Mouse (Mus musculus) embryonic facial prominence, embryonic 11.5 days (tissue): ENCODE measurements around the gene Fxr1. TPM values are rescaled to one million over a fixed set of nuclear protein-coding genes. Genes with fewer than 3 reads are reported as not detected.
"Not testable (repeated sequence)": the region's sequence is repeated elsewhere in the genome, so short reads cannot be mapped to it uniquely, and the experiment has no call there.

Source experiments
- ATAC-seq: fragments of 200-750 bp; cut with Nextera tagmentation; replicated peaks from 2 replicates; pipeline ENCODE4 v1.8.0; 2017; ENCODE audit warnings: low read depth; ENCODE audit not compliant: insufficient number of reproducible peaks, low FRiP score, low TSS enrichment
- DNase-seq: peaks from one replicate; pipeline ENCODE4 v3.0.0-alpha.2; 2015; ENCODE audit warnings: low spot score
- H3K27ac ChIP-seq: fragments of 300-500 bp; sonication (generic); replicated peaks from 2 replicates; pipeline ENCODE4 v1.5.1; 2014; ENCODE audit warnings: mild to moderate bottlenecking, low read depth, low read length, control low read depth
- H3K27me3 ChIP-seq: fragments of 300-500 bp; sonication (generic); 2 replicates; pipeline ENCODE4 v1.6.1; 2014; ENCODE audit warnings: mild to moderate bottlenecking, low read length, moderate library complexity, mixed read lengths; ENCODE audit not compliant: control insufficient read depth, insufficient read depth
- H3K36me3 ChIP-seq: fragments of 300-500 bp; sonication (generic); replicated peaks from 2 replicates; pipeline ENCODE4 v1.6.1; 2014; ENCODE audit warnings: low read depth, mild to moderate bottlenecking, low read length, moderate library complexity, mixed read lengths; ENCODE audit not compliant: control insufficient read depth, insufficient read depth
- H3K4me1 ChIP-seq: fragments of 300-500 bp; sonication (generic); 2 replicates; pipeline ENCODE4 v1.6.1; 2014; ENCODE audit warnings: low read length, mixed read lengths; ENCODE audit not compliant: control insufficient read depth, insufficient read depth
- H3K4me2 ChIP-seq: fragments of 300-500 bp; sonication (generic); 2 replicates; pipeline ENCODE4 v1.6.1; 2014; ENCODE audit warnings: low read depth, mild to moderate bottlenecking, control low read depth, low read length, moderate library complexity
- H3K4me3 ChIP-seq: fragments of 300-500 bp; sonication (generic); 2 replicates; pipeline ENCODE4 v1.5.1; 2014; ENCODE audit warnings: low read depth, low read length, control low read depth
- H3K9ac ChIP-seq: fragments of 300-500 bp; sonication (generic); replicated peaks from 2 replicates; pipeline ENCODE4 v1.6.1; 2014; ENCODE audit warnings: mild to moderate bottlenecking, control low read depth, low read length
- H3K9me3 ChIP-seq: fragments of 300-500 bp; sonication (generic); replicated peaks from 2 replicates; pipeline ENCODE4 v1.6.1; 2016; ENCODE audit warnings: mild to moderate bottlenecking, low read length, inconsistent platforms, mixed read lengths; ENCODE audit not compliant: control insufficient read depth
- WGBS: fragments of 180-500 bp; shearing (Covaris S2); extraction: QIAGEN DNeasy Blood & Tissue Kit; methylation state at CpG from one replicate; pipeline ENCODE4 v1.1.7; 2014; 5-methylcytosine and 5-hydroxymethylcytosine counted together
- polyA plus RNA-seq: library from polyadenylated mRNA; unstranded; fragments of >200 nt; fragmentation: Nextera tagmentation; extraction: Ambion mirVana; gene quantifications from 2 replicates; pipeline ENCODE4 v1.2.1, GENCODE M21; 2014

The Fxr1 gene
- polyA plus RNA-seq, 1 experiment from 2014 or later: 98.9 TPM

- Histone ChIP-seq H3K27ac (no peak overlapping the region), H3K4me3 (no peak overlapping the region), H3K27me3 (no peaks in the 10 kb centered on the region), H3K36me3 (no peaks in the 10 kb centered on the region), H3K4me1 (no peaks in the 10 kb centered on the region), H3K4me2 (no peak overlapping the region), H3K9ac (no peak overlapping the region), H3K9me3 (no peaks in the 10 kb centered on the region)
- ATAC-seq: no peak
- DNase-seq: no peak
Measured at GRCm38 (mm10) chr3:34028935-34029334, 9.2 kb downstream of the Fxr1 start.

- Histone ChIP-seq H3K27me3 (no peaks in the 10 kb centered on the region), H3K27ac (no peak overlapping the region), H3K4me2 (no peak overlapping the region), H3K4me3 (no peak overlapping the region), H3K36me3 (no peaks in the 10 kb centered on the region), H3K4me1 (no peaks in the 10 kb centered on the region), H3K9me3 (no peaks in the 10 kb centered on the region), H3K9ac (no peak overlapping the region)
- ATAC-seq (no peak), DNase-seq (no peak)
- WGBS: 81% methylated on average over 3 of the region's 3 CpGs
Measured at GRCm38 (mm10) chr3:34030601-34031000, 10.9 kb downstream of the Fxr1 start.

- Histone ChIP-seq H3K9me3 (no peaks in the 10 kb centered on the region), H3K4me2 (no peak overlapping the region), H3K36me3 (no peaks in the 10 kb centered on the region), H3K4me3 (no peak overlapping the region), H3K27me3 (no peaks in the 10 kb centered on the region), H3K9ac (no peak overlapping the region), H3K27ac (no peak overlapping the region), H3K4me1 (no peaks in the 10 kb centered on the region)
- ATAC-seq: no peak
- no peak for DNase-seq
- 77% methylated on average over 3 of the region's 3 CpGs for WGBS
Measured at GRCm38 (mm10) chr3:34033720-34034364, 14.1 kb downstream of the Fxr1 start.

GRCm38 (mm10) chr3:34034803-34035202 is 15.1 kb downstream of the Fxr1 start:
- 79% methylated on average over 1 of the region's 1 CpGs for WGBS

GRCm38 (mm10) chr3:34035706-34036105 is 16.0 kb downstream of the Fxr1 start:
- Histone ChIP-seq H3K4me3 (no peak overlapping the region), H3K27ac (no peak overlapping the region), H3K4me1 (no peaks in the 10 kb centered on the region), H3K36me3 (no peaks in the 10 kb centered on the region), H3K9me3 (no peaks in the 10 kb centered on the region), H3K9ac (no peak overlapping the region), H3K27me3 (no peaks in the 10 kb centered on the region), H3K4me2 (no peak overlapping the region)
- DNase-seq: no peak
- 83% methylated on average over 3 of the region's 3 CpGs for WGBS
- no peak for ATAC-seq

More at GRCm38 (mm10) chr3:34034803-34035202, 15.1 kb downstream of the Fxr1 start:
- Histone ChIP-seq H3K9ac (no peak overlapping the region), H3K27me3 (no peaks in the 10 kb centered on the region), H3K4me2 (no peak overlapping the region), H3K36me3 (no peaks in the 10 kb centered on the region), H3K27ac (no peak overlapping the region), H3K4me3 (no peak overlapping the region), H3K4me1 (no peaks in the 10 kb centered on the region), H3K9me3 (no peaks in the 10 kb centered on the region)
- no peak for DNase-seq
- ATAC-seq: no peak

GRCm38 (mm10) chr3:34041990-34042389 is 22.2 kb downstream of the Fxr1 start:
- WGBS: 92% methylated on average over 4 of the region's 4 CpGs
- no peak for DNase-seq
- Histone ChIP-seq H3K27me3 (no peaks in the 10 kb centered on the region), H3K9ac (no peak overlapping the region), H3K9me3 (no peaks in the 10 kb centered on the region), H3K36me3 (peaks cover 3% of the 10 kb centered on the region; the same call in 1 of the 2 replicates), H3K4me3 (no peak overlapping the region), H3K4me1 (no peaks in the 10 kb centered on the region), H3K4me2 (no peak overlapping the region), H3K27ac (no peak overlapping the region)
- no peak for ATAC-seq

GRCm38 (mm10) chr3:34062352-34062751 is 42.6 kb downstream of the Fxr1 start:
- ATAC-seq: no peak
- H3K4me3 ChIP-seq: no peak overlapping the region
- H3K9ac ChIP-seq: no peak overlapping the region
- 92% methylated on average over 2 of the region's 2 CpGs for WGBS
- no peak overlapping the region for H3K27ac ChIP-seq
- no peaks in the 10 kb centered on the region for H3K9me3 ChIP-seq
- no peak overlapping the region for H3K4me2 ChIP-seq
- no peaks in the 10 kb centered on the region for H3K4me1 ChIP-seq
- no peaks in the 10 kb centered on the region for H3K27me3 ChIP-seq
- H3K36me3 ChIP-seq: peaks cover 6% of the 10 kb centered on the region; the same call in 1 of the 2 replicates
- no peak for DNase-seq

- H3K36me3 ChIP-seq, H3K4me2 ChIP-seq, H3K9me3 ChIP-seq, H3K4me1 ChIP-seq, H3K27ac ChIP-seq, H3K27me3 ChIP-seq, H3K4me3 ChIP-seq, H3K9ac ChIP-seq, DNase-seq, ATAC-seq: not testable (repeated sequence)
- WGBS: 94% methylated on average over 7 of the region's 7 CpGs
Measured at GRCm38 (mm10) chr3:34068943-34069342, 49.2 kb downstream of the Fxr1 start.
